Mouse (Mus musculus): Measurements from ENCODE around the gene Fubp1. TPM values are rescaled to one million over a fixed set of nuclear protein-coding genes. Genes with fewer than 3 reads are reported as not detected.

Fubp1 gene
- polyA plus RNA-seq (2014; fragmentation: Illumina TruSeq; extraction: RNeasy Lipid Tissue Mini Kit (QIAGEN cat#74804); ENCODE audit: low read depth, low replicate concordance), result 211 TPM

GRCm38 (mm10) chr3:152209967-152210634 is at the start of gene Fubp1, which contains the start of gene Dnajb4:
Fubp1 (plus strand) TSS chr3:152210422.
Dnajb4 (minus strand) TSS chr3:152210302.

GRCm38 (mm10) chr3:152166099-152166423 is 44.2 kb upstream of the Fubp1 start, which contains the start of gene Gipc2:
Gipc2 (minus strand) TSS chr3:152166230.

GRCm38 (mm10) chr3:152266036-152266421 is 55.8 kb downstream of the Fubp1 start, which contains the start of gene Nexn:
Nexn (minus strand) TSS chr3:152266350.

Other genes starting within 250 kb of the Fubp1 start
- 3.1 TPM for gene Gipc2, start 44.2 kb upstream of the Fubp1 start, polyA plus RNA-seq (2014; fragmentation: Illumina TruSeq; extraction: RNeasy Lipid Tissue Mini Kit (QIAGEN cat#74804); ENCODE audit: low read depth, low replicate concordance)
- 287 TPM for gene Dnajb4, start 120 bp upstream of the Fubp1 start, polyA plus RNA-seq (2014; fragmentation: Illumina TruSeq; extraction: RNeasy Lipid Tissue Mini Kit (QIAGEN cat#74804); ENCODE audit: low read depth, low replicate concordance)
- 43.9 TPM for gene Nexn, start 55.9 kb downstream of the Fubp1 start, polyA plus RNA-seq (2014; fragmentation: Illumina TruSeq; extraction: RNeasy Lipid Tissue Mini Kit (QIAGEN cat#74804); ENCODE audit: low read depth, low replicate concordance)
- 25.8 TPM for gene Miga1, start 130.0 kb downstream of the Fubp1 start, polyA plus RNA-seq (2014; fragmentation: Illumina TruSeq; extraction: RNeasy Lipid Tissue Mini Kit (QIAGEN cat#74804); ENCODE audit: low read depth, low replicate concordance)
- 204 TPM for gene Usp33, start 136.1 kb downstream of the Fubp1 start, polyA plus RNA-seq (2014; fragmentation: Illumina TruSeq; extraction: RNeasy Lipid Tissue Mini Kit (QIAGEN cat#74804); ENCODE audit: low read depth, low replicate concordance)
- 55.5 TPM for gene Zzz3, start 185.1 kb downstream of the Fubp1 start, polyA plus RNA-seq (2014; fragmentation: Illumina TruSeq; extraction: RNeasy Lipid Tissue Mini Kit (QIAGEN cat#74804); ENCODE audit: low read depth, low replicate concordance)

Measured in adrenal gland, adult 10 weeks (tissue).